Mouse (Mus musculus): ENCODE data around the gene Sema5a. TPM values are rescaled to one million over a fixed set of nuclear protein-coding genes. Genes with fewer than 3 reads are reported as not detected.

Gene Sema5a
- total RNA-seq, 2 experiments from 2014 or later: 84.9 to 94.2 TPM

- no peak for DNase-seq
Measured at GRCm38 (mm10) chr15:32310834-32311233, 66.2 kb downstream of the Sema5a start.

GRCm38 (mm10) chr15:32311287-32311686 is 66.7 kb downstream of the Sema5a start:
- DNase-seq: no peak

- no peak for DNase-seq
Measured at GRCm38 (mm10) chr15:32317074-32317473, 72.5 kb downstream of the Sema5a start.

- no peak for DNase-seq
Measured at GRCm38 (mm10) chr15:32320739-32321138, 76.1 kb downstream of the Sema5a start.

- no peak for DNase-seq
Measured at GRCm38 (mm10) chr15:32322455-32323220, 78.0 kb downstream of the Sema5a start.

- no peak for DNase-seq
Measured at GRCm38 (mm10) chr15:32323224-32323623, 78.6 kb downstream of the Sema5a start.

- peak; percentile 62 to 66 for DNase-seq
Measured at GRCm38 (mm10) chr15:32324105-32324504, 79.5 kb downstream of the Sema5a start.

- no peak for DNase-seq
Measured at GRCm38 (mm10) chr15:32328370-32329004, 83.9 kb downstream of the Sema5a start.

GRCm38 (mm10) chr15:32329670-32330330 is 85.2 kb downstream of the Sema5a start:
- no peak for DNase-seq

- DNase-seq: no peak
Measured at GRCm38 (mm10) chr15:32330427-32330826, 85.8 kb downstream of the Sema5a start.

- no peak for DNase-seq
Measured at GRCm38 (mm10) chr15:32331037-32331436, 86.4 kb downstream of the Sema5a start.

- no peak for DNase-seq
Measured at GRCm38 (mm10) chr15:32333456-32333855, 88.8 kb downstream of the Sema5a start.

GRCm38 (mm10) chr15:32337810-32338209 is 93.2 kb downstream of the Sema5a start:
- DNase-seq: no peak

- DNase-seq: no peak
Measured at GRCm38 (mm10) chr15:32338721-32339290, 94.2 kb downstream of the Sema5a start.

GRCm38 (mm10) chr15:32339426-32339825 is 94.8 kb downstream of the Sema5a start:
- no peak for DNase-seq

- no peak for DNase-seq
Measured at GRCm38 (mm10) chr15:32341423-32341822, 96.8 kb downstream of the Sema5a start.

- DNase-seq: no peak
Measured at GRCm38 (mm10) chr15:32343544-32343943, 98.9 kb downstream of the Sema5a start.

GRCm38 (mm10) chr15:32347315-32347714 is 102.7 kb downstream of the Sema5a start:
- no peak for DNase-seq

- DNase-seq: no peak
Measured at GRCm38 (mm10) chr15:32349276-32349675, 104.7 kb downstream of the Sema5a start.

- DNase-seq: no peak
Measured at GRCm38 (mm10) chr15:32352995-32353394, 108.4 kb downstream of the Sema5a start.

GRCm38 (mm10) chr15:32353513-32353912 is 108.9 kb downstream of the Sema5a start:
- DNase-seq: no peak

- no peak for DNase-seq
Measured at GRCm38 (mm10) chr15:32356805-32357204, 112.2 kb downstream of the Sema5a start.

GRCm38 (mm10) chr15:32367841-32368240 is 123.2 kb downstream of the Sema5a start:
- no peak for DNase-seq
